Mouse (Mus musculus) forebrain, embryonic 14.5 days (tissue): ENCODE data around the gene Arhgef3. TPM values are rescaled to one million over a fixed set of nuclear protein-coding genes. Genes with fewer than 3 reads are reported as not detected.

Experiments used
- ATAC-seq: fragments of 200-750 bp; cut with Nextera tagmentation; 2 replicates; pipeline ENCODE4 v1.8.0; 2017; ENCODE audit warnings: mild to moderate bottlenecking, moderate library complexity
- DNase-seq: peaks from one replicate; pipeline ENCODE4 v3.0.0-alpha.2; 2015; ENCODE audit warnings: low spot score
- H3K27ac ChIP-seq: fragments of 300-500 bp; sonication (generic); 2 replicates; pipeline ENCODE4 v1.5.1; 2014; ENCODE audit warnings: low read depth, mild to moderate bottlenecking, control low read depth, low read length, moderate library complexity
- H3K27me3 ChIP-seq: fragments of 300-500 bp; sonication (generic); replicated peaks from 2 replicates; pipeline ENCODE4 v1.6.1; 2014; ENCODE audit warnings: low read length, control low read depth, mixed read lengths; ENCODE audit not compliant: control insufficient read depth, insufficient read depth
- H3K36me3 ChIP-seq: fragments of 300-500 bp; sonication (generic); 2 replicates; pipeline ENCODE4 v1.6.1; 2014; ENCODE audit warnings: low read length, control low read depth; ENCODE audit not compliant: control insufficient read depth, insufficient read depth
- H3K4me1 ChIP-seq: fragments of 300-500 bp; sonication (generic); 2 replicates; pipeline ENCODE4 v1.6.1; 2014; ENCODE audit warnings: antibody characterized with exemption, low read length, control low read depth; ENCODE audit not compliant: control insufficient read depth, insufficient read depth
- H3K4me2 ChIP-seq: fragments of 300-500 bp; sonication (generic); 2 replicates; pipeline ENCODE4 v1.6.1; 2014; ENCODE audit warnings: mild to moderate bottlenecking, control low read depth, low read length
- H3K4me3 ChIP-seq: fragments of 300-500 bp; sonication (generic); 2 replicates; pipeline ENCODE4 v1.5.1; 2014; ENCODE audit warnings: low read depth, low read length, control low read depth
- H3K9ac ChIP-seq: fragments of 300-500 bp; sonication (generic); 2 replicates; pipeline ENCODE4 v1.6.1; 2014; ENCODE audit warnings: mild to moderate bottlenecking, low read length, control low read depth, moderate library complexity
- H3K9me3 ChIP-seq: fragments of 300-500 bp; sonication (generic); replicated peaks from 2 replicates; pipeline ENCODE4 v1.6.1; 2016; ENCODE audit warnings: low read length, control low read depth, mixed read lengths; ENCODE audit not compliant: control insufficient read depth
- WGBS: fragments of 180-500 bp; shearing (Covaris S2); extraction: QIAGEN DNeasy Blood & Tissue Kit; methylation state at CpG from one replicate; pipeline ENCODE4 v1.1.7; 2014; 5-methylcytosine and 5-hydroxymethylcytosine counted together
- polyA plus RNA-seq: library from polyadenylated mRNA; unstranded; fragments of >200 nt; fragmentation: Nextera tagmentation; extraction: Ambion mirVana; gene quantifications from 2 replicates; pipeline ENCODE4 v1.2.1, GENCODE M21; 2014

Arhgef3 gene
- polyA plus RNA-seq, 1 experiment from 2014 or later, result 3.0 TPM

DNA sequence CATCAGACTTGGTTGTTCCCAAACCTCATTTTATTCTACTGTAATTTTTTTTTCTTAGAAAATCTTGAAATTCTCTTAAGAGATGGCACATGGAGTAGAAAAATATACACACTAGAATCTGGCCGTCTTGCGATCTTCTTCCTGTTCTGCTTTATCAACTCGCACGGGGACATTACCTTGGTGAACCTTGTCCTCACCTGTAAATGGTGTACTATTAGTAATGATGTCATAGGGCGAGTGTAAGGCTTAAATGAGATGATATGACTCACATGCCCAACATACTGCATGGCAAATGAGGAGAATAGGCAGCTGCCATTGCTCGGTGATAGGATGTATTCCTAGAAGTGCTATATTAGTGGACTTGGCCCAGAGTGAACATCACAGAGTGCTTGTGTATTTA lies 49.9 kb downstream of the Arhgef3 start:
- no peaks in the 10 kb centered on the region for H3K36me3 ChIP-seq
- ATAC-seq (no peak), DNase-seq (no peak)
- H3K4me1 ChIP-seq, result peaks cover 2% of the 10 kb centered on the region
- H3K4me3 ChIP-seq, result no peak overlapping the region
- H3K27me3 ChIP-seq, result no peaks in the 10 kb centered on the region
- H3K9me3 ChIP-seq, result no peaks in the 10 kb centered on the region
- H3K4me2 ChIP-seq, result no peak overlapping the region
- no peak overlapping the region for H3K27ac ChIP-seq
- no peak overlapping the region for H3K9ac ChIP-seq
- WGBS, result 91% methylated on average over 6 of the region's 6 CpGs

GRCm38 (mm10) chr14:27166751-27167150 lies 52.1 kb downstream of the Arhgef3 start:
- Histone ChIP-seq H3K27ac (peak overlapping the region; percentile 82), H3K9me3 (no peaks in the 10 kb centered on the region), H3K4me3 (no peak overlapping the region), H3K4me1 (peaks cover 2% of the 10 kb centered on the region), H3K27me3 (no peaks in the 10 kb centered on the region), H3K4me2 (no peak overlapping the region), H3K36me3 (no peaks in the 10 kb centered on the region), H3K9ac (no peak overlapping the region)
- ATAC-seq (peak; percentile 92), DNase-seq (peak; percentile 87)
- 29% methylated on average over 8 of the region's 8 CpGs for WGBS

DNA sequence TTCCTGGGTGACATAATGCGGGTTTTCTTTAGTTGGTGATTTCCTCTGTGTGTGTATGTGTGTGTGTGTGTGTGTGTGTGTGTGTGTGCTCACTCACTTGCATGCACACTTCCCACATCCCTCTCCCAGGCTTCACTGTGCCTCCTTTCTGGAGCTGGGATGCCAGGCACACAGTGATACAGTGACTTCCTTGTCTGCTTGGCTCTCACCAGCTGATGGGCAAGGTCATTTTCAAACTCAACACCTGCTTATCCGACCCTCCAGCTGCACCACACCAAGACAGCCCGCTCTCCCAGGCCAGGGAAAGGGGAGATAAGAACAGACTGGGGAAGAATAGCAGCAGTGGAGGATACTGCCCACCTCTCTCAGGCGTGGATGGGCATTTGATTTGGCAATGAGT lies 52.5 kb downstream of the Arhgef3 start:
- Histone ChIP-seq H3K4me1 (peaks cover 2% of the 10 kb centered on the region), H3K27me3 (no peaks in the 10 kb centered on the region), H3K36me3 (no peaks in the 10 kb centered on the region), H3K27ac (peak overlapping the region; percentile 82), H3K9me3 (no peaks in the 10 kb centered on the region), H3K9ac (no peak overlapping the region), H3K4me2 (no peak overlapping the region), H3K4me3 (no peak overlapping the region)
- DNase-seq, result no peak
- peak; percentile 78; the same call in 1 of the 2 replicates for ATAC-seq
- 76% methylated on average over 4 of the region's 4 CpGs for WGBS

DNA sequence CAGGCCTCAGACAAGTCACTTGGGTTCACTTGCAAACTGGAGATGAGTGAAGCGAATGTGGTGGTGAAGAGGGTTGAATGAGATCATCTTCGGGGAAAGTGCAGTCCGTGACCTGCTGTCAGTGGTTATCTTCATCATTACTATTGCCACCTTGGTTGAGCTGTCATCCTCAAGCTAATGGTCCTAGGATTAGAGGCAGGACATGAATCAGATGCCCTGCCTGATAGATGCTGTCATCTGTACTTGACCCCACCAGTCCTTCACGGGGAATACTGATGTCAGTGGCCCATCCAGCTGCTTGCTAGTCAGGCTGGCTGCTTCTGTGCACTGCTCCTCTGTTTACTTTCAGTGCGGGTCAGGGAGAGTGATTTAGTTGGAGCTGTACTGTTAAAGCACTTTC lies 53.7 kb downstream of the Arhgef3 start:
- Histone ChIP-seq H3K4me1 (peaks cover 2% of the 10 kb centered on the region), H3K27ac (no peak overlapping the region), H3K9me3 (no peaks in the 10 kb centered on the region), H3K4me2 (no peak overlapping the region), H3K27me3 (no peaks in the 10 kb centered on the region), H3K36me3 (no peaks in the 10 kb centered on the region), H3K4me3 (no peak overlapping the region), H3K9ac (no peak overlapping the region)
- DNase-seq (no peak), ATAC-seq (no peak)
- WGBS, result 92% methylated on average over 5 of the region's 5 CpGs

- DNase-seq (no peak), ATAC-seq (no peak)
- H3K4me2 ChIP-seq, result no peak overlapping the region
- 96% methylated on average over 4 of the region's 4 CpGs for WGBS
- H3K36me3 ChIP-seq, result no peaks in the 10 kb centered on the region
- no peaks in the 10 kb centered on the region for H3K9me3 ChIP-seq
- no peak overlapping the region for H3K27ac ChIP-seq
- H3K27me3 ChIP-seq, result no peaks in the 10 kb centered on the region
- H3K9ac ChIP-seq, result no peak overlapping the region
- H3K4me3 ChIP-seq, result no peak overlapping the region
- H3K4me1 ChIP-seq, result peaks cover 2% of the 10 kb centered on the region
Measured at GRCm38 (mm10) chr14:27169287-27169686, 54.6 kb downstream of the Arhgef3 start.

DNA sequence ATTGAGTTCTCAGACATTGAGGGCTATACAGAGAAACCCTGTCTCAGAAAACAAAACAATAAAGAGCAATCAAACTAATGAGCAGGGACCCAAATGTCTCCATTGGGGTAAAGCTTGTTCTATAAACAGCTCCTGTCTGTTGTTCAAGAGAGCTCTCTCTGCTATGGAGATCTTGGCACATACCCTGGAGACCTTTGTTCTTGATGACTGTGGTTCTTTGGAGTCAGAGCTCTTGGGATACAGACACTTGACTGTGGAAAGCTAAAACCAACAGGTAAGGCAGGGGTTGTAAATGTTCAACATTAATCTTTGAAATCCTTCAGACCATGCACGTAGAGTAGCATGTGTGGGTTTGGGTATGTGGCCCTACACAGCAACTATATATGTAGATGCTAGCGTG lies 55.7 kb downstream of the Arhgef3 start:
- DNase-seq (no peak), ATAC-seq (no peak)
- Histone ChIP-seq H3K4me3 (no peak overlapping the region), H3K4me1 (peaks cover 2% of the 10 kb centered on the region), H3K9ac (no peak overlapping the region), H3K27ac (no peak overlapping the region), H3K4me2 (no peak overlapping the region), H3K9me3 (no peaks in the 10 kb centered on the region), H3K36me3 (no peaks in the 10 kb centered on the region), H3K27me3 (no peaks in the 10 kb centered on the region)
- WGBS, result 98% methylated on average over 2 of the region's 2 CpGs

DNA sequence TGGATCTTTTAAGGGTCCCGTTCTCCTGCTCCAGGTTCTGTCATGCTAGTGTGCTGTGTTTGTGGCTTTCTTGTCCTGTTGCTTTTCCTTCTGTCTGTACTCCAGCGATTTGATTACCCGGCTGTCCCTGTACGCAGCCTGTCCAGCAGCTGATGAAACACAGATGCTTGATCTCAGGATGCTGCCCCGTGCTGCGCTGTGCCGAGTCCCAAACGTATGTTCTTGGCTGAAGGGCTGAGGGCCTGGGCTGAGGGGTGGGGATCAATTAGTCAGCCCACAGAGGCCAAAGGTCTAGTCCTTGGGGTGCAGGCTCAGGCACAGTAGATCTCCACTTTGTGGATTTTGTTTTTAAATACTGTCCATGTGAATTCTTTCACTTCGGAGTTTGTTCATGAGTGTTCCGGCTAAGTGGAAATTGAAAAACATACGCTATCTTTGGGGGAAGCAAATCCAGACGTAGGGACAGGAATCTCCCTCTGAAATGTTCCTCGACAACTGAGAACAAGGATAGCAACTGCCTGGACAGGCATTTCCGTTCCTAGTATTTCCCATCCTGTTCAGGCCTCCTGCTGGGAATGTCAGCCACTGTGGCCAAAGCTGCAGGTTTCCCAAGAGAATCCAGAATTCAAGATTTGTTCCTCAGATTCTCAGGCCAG lies 56.6 kb downstream of the Arhgef3 start:
- ATAC-seq, result no peak
- no peak overlapping the region for H3K27ac ChIP-seq
- H3K9ac ChIP-seq, result no peak overlapping the region
- no peaks in the 10 kb centered on the region for H3K9me3 ChIP-seq
- no peak overlapping the region for H3K4me2 ChIP-seq
- H3K27me3 ChIP-seq, result no peaks in the 10 kb centered on the region
- WGBS, result 86% methylated on average over 14 of the region's 14 CpGs
- H3K4me3 ChIP-seq, result no peak overlapping the region
- H3K4me1 ChIP-seq, result peaks cover 2% of the 10 kb centered on the region
- DNase-seq, result no peak
- no peaks in the 10 kb centered on the region for H3K36me3 ChIP-seq

DNA sequence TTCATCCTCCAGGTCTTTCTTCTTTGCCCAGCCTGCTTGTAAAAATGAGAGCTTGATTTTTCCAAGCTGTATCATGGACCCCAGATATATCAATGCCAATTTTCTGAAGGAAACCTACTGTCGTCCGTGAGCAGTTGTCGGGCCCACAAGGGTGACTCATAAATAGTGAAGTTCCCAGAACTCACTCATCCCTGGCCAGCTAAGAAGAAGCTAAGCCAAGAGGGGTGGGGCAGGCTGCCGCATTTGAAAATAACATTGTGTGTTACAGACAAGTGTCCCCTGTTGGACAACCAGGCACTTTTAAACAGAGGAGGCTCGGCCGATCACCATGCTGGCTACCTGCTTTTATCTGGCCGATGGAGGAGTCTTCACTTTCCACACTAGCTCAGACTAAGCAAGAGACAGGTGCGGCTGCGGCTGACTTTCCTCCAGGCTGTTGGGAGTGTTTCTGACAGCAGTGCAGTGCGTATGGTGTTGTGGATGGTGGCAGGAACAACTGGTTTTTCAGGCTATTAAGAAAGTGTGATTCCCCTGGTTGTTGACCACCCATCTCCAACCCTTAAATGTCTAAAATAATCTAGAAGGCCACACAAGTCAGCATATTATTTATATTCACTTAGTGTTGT lies 58.6 kb downstream of the Arhgef3 start:
- H3K9me3 ChIP-seq, result no peaks in the 10 kb centered on the region
- DNase-seq (no peak), ATAC-seq (no peak)
- no peaks in the 10 kb centered on the region for H3K27me3 ChIP-seq
- WGBS, result 86% methylated on average over 10 of the region's 10 CpGs
- no peaks in the 10 kb centered on the region for H3K36me3 ChIP-seq
- no peak overlapping the region for H3K27ac ChIP-seq
- H3K4me2 ChIP-seq, result no peak overlapping the region
- H3K4me1 ChIP-seq, result no peaks in the 10 kb centered on the region
- no peak overlapping the region for H3K4me3 ChIP-seq
- no peak overlapping the region for H3K9ac ChIP-seq

- 69% methylated on average over 6 of the region's 6 CpGs for WGBS
- H3K4me3 ChIP-seq, result no peak overlapping the region
- no peak for ATAC-seq
Measured at GRCm38 (mm10) chr14:27174188-27174786, 59.6 kb downstream of the Arhgef3 start.

More at GRCm38 (mm10) chr14:27174188-27174786, 59.6 kb downstream of the Arhgef3 start:
- Histone ChIP-seq H3K4me2 (no peak overlapping the region), H3K36me3 (no peaks in the 10 kb centered on the region), H3K4me1 (no peaks in the 10 kb centered on the region), H3K27me3 (no peaks in the 10 kb centered on the region), H3K9ac (no peak overlapping the region), H3K27ac (no peak overlapping the region), H3K9me3 (no peaks in the 10 kb centered on the region)
- DNase-seq, result no peak
